Mouse (Mus musculus) MN1 (cell line): ENCODE results near the gene Rbks.
"Not testable (repeated sequence)": the region's sequence is repeated elsewhere in the genome, so short reads cannot be mapped to it uniquely, and the experiment has no call there.

Experiments used
- DNase-seq: peaks from one replicate; pipeline ENCODE4 v3.0.0-alpha.2; 2016; ENCODE audit warnings: low spot score

The Rbks gene

GRCm38 (mm10) chr5:31678000-31678399 lies 19.4 kb downstream of the Rbks start:
- no peak for DNase-seq

DNA sequence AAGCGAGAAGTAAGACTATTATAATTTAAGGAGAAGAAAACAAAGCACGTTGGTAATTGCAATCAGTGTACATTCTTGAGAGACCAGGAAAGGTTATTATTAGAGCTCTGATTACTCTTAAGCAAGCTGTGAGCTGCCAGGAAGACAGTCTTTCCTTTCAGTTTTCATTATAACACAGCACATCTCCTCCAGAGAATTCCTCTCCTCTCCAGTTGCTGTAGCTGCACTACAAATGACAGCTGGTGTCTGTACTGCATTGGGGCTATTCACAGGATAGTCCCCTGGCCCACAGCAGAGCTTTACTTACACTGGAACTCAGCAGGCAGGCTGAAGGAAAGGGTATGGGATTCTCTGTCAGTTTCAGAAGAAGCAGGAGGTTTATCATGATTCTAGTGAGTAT lies 24.0 kb downstream of the Rbks start:
- no peak for DNase-seq

DNA sequence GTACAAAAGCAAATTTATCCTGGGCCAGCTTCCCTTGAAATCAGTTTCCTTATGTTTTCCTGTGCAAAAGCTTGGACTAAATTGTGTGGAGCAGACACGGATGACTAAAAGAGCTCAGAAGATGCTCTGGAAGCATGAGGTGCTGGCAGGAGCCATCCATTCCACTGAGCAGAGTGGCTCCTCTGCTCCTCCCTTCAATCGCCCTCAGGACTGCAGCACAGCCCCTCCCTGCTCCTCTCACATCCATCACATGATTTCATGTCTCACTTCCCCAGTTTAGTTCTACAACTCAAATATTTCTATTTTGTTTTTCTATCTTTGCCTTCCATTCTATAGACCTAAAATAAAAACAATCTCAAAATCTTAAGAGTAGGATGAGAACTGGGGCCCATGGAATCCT lies 26.3 kb downstream of the Rbks start:
- no peak for DNase-seq

DNA sequence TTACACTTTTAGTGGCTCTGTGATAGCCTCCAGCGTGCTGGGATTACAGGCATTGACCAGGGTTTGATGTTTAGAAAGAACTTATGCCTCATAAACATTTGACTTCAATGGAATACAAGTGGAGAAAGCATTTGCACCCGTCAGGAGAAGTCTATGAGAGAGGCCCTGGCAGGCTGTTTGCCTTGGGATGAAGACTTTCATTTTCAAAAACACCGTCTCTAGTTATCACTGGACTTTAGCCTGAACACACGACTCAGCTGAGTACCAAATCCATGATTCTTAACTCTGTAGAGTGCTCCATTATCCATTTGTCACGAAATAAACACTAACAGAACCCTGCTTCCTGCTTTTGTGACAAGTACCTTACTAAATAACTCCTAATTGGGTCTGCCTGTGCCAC lies 27.4 kb downstream of the Rbks start:
- DNase-seq = no peak

DNA sequence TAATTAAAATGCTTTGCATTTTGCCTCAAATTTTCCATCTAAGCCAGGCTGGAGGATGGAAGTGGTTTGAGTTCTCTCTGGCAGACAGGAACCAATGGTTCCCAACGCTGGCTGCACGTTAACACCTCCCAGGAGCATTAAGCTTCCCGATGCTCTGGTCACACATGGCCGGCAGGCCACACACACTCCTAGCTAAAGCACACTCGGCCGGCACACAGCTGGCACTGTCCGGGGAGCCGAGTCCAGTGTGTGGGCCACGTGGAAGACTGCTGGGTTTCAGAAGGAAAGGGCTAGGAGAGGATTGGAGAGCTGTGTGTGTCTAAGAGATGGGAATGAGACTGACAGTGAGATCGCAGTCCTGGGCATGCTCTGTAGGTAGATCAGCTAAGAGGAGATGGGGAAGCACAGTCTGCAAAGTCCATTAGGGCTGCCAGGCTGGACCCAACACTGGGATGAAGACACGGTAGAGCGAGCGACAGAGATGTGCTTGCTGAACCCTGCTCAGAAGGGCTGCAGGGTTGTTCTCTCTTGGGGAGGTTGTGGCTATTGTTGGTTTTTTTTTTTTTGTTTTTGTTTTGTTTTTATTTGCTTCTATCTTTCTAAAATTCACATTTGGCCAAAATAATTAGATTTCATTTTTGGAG lies 29.0 kb downstream of the Rbks start:
- DNase-seq = no peak

DNA sequence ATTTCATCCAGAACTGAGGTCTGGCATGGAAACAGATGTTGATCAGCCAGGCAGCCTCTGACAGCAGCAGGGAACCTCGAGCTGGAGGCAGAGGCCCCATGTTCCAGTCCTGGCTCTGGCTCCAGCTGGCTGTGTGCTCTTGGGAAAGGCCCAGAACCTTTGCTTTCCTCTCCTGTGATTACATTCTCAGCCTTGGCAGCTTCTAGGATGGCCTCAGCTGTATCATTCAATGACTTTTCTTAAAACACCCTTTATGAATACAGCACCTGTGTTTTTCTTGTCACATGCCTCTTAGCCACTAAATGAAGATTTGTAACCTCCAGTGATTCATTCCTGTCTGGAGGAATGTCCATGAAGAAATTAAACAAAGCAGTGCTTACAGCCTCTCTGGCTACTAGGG lies 31.3 kb downstream of the Rbks start:
- DNase-seq = no peak

DNA sequence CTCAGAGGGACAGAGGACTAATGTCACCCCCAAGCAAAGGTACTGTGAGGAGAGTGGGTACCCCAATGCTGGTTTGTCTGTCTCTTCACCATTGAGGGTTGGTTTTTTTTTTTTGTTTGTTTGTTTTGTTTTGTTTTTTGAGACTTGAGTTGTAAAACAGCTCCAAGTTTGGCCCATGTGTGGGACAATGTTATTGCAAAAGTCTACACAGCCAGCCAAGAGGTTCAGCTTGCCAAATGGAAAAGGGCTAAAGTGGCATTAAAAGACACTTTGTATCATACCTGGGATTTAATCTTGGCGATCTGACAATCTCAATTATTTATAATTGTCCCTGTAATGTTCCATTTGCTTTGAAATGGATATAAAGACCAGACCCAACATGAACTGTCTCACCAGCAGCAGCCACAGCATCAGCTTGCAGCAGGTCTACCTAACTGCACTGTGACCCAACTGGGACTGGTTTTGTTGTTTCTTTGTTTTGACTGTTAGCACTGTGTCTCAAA lies 41.7 kb downstream of the Rbks start:
- peak; percentile 51 for DNase-seq

DNA sequence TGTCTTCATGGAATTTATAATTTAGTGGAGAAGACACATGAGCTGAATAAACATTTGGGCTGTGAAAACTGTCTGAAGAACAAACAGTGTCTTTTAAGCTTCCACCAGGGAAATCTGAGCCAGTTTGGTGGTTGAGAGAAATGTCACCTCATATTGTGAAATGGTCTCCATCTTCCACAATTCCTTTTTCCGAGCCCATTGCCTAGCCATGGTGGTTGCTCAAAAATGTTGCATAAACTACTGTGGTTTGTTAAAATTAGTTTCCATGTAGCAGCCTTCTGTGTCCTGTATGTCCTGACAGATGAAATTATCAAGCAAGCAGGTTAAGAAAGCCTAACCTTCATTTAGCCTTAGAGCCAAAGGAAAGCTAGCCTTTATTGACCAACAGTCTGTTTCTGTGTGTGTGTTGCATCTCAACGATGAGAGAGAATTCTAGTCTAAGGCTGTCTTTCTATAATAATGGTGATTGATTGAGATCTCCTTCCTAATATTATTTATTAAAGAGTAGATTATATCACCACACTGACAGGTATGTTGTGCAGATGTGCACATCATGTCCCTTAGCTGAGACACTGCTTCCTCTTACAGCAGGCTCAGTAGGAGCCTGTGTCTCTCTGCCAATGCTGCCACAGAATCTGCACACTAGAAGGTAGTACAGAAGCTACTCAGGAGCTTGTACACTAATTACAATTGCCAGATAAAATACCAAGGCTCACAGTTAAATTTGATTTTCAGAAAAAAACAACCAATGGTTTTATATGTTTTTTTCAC lies 46.7 kb downstream of the Rbks start:
- DNase-seq = no peak

- no peak for DNase-seq
These were observed 50.1 kb downstream of the Rbks start for GRCm38 (mm10) chr5:31647327-31647726.

- no peak for DNase-seq
These were observed 50.9 kb downstream of the Rbks start for GRCm38 (mm10) chr5:31646574-31646973.

GRCm38 (mm10) chr5:31645798-31646197 lies 51.6 kb downstream of the Rbks start:
- DNase-seq = no peak

DNA sequence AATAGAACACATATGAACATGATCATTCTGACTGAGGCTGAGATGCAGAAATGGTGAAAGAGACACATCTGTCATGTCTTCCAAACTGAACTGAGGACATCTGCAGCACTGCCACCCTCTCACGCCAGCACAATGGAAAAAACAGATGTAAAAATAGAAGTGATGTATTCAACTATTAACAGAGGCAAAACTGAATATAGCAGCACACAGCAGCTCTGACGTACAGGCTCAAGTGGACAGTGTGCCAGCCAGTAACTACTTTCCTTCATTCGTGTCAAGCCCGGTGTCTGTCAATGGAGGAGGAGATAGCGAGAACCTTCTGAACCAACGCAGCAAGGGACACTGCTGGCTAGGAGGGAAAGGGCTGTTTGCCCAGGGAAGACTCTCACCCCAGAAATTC lies 52.6 kb downstream of the Rbks start:
- no peak for DNase-seq

DNA sequence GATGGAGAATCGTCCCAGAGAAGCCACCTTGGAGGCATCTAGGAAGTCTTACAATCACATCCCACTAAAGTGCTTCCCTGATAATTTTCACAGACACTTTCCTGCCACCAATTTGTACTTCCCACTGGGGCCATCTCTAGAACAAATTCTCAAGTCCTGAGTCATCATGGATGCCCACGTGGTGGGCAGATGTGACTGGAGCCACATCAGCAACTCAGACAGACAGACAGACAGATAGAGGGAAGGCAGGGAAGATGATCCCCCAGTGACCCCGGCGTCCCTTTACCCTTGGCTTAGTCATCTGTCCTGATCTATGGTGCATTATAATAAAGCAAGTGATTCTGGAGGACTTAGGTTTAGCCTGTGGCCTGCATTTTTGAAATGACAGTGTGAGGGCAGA lies 53.2 kb downstream of the Rbks start:
- no peak for DNase-seq

GRCm38 (mm10) chr5:31642300-31642699 lies 55.1 kb downstream of the Rbks start:
- DNase-seq = no peak

- DNase-seq = no peak
These were observed 56.9 kb downstream of the Rbks start for GRCm38 (mm10) chr5:31640542-31640941.

DNA sequence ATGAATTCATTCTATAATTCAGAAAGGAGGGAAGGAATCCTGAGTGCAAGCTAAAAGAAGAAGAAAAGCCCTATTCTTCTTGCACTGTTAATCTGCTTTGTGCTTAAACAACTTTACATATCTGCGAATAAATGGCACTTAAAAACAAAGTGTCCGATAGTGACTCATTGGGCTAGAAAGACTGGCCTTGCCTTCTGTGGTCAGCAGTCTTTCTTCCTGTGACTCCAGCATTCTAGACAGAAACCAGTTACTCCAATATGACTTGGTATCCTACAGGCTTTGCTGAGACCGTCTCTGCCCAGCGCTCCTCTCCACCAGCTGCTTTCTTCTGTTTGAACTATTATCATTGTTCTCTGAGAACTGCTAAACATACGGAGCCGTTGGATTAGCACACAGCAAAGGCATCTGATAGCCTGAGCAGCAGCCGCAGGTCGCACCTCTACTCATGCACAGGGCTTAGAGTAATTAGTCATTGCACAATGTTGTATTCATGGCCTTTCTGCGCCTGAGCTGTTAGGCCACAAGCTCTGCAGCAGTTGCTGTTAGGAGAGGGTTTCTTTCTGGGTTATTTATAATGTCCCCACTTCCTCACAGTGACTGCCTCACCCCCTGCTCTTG lies 60.7 kb downstream of the Rbks start:
- no peak for DNase-seq

- DNase-seq = no peak
These were observed 62.7 kb downstream of the Rbks start for GRCm38 (mm10) chr5:31634679-31635078.

DNA sequence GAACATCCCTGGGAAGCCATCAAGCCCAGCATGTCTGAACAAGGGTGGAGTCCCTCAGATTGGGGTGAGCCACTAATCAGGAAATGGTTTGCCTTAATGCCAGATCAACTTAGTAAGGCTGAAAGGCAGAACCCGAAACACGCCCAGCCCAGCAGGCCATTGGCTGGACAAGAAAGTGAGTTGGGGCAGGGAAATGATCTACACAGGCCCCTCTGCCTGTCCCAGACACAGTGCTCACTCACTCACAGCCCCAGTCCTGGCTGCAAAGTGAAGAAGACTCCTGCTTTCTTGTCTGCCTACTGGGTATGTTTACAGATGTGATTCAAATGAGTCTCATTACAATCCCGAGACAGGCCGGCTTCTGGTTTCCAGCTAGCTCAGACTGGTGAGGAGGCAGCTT lies 63.3 kb downstream of the Rbks start:
- no peak for DNase-seq

- DNase-seq = not testable (repeated sequence)
These were observed 66.3 kb downstream of the Rbks start for GRCm38 (mm10) chr5:31631169-31631568.

DNA sequence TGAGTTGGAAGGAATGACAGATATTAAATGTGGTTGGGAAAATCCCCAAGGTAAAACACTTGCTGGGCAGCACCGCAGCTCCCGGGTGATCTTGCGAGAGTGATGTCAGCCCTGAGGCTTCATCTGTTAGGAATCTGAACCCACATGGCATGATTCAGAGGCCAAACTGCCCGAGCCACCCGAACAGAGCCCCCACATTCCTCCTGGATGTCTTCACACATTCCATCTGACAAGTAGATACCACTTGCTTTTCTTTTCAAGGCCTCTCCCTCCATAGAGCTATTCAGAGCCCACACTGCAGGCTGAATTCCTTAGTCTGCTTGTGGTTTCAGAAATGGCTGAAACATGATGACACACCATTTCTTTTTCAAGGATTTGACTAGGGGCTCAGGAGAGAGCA lies 67.4 kb downstream of the Rbks start:
- peak; percentile 25 for DNase-seq

GRCm38 (mm10) chr5:31628555-31628954 lies 68.9 kb downstream of the Rbks start:
- DNase-seq = no peak

- DNase-seq = no peak
These were observed 69.6 kb downstream of the Rbks start for GRCm38 (mm10) chr5:31627562-31628526.
